Mouse (Mus musculus) urinary bladder, postnatal 4 days (tissue): ENCODE results near the gene Cenpi.
A peak's percentile ranks its signal among the peaks of the same experiment; 100 is the strongest.
"Not testable (repeated sequence)": the region's sequence is repeated elsewhere in the genome, so short reads cannot be mapped to it uniquely, and the experiment has no call there.

Experiments used
- DNase-seq, 2 experiments: peaks; one replicate each; pipeline ENCODE4 v3.0.0; 2021 to 2022; ENCODE audit warnings: low spot score in 2 of 2

The Cenpi gene

DNA sequence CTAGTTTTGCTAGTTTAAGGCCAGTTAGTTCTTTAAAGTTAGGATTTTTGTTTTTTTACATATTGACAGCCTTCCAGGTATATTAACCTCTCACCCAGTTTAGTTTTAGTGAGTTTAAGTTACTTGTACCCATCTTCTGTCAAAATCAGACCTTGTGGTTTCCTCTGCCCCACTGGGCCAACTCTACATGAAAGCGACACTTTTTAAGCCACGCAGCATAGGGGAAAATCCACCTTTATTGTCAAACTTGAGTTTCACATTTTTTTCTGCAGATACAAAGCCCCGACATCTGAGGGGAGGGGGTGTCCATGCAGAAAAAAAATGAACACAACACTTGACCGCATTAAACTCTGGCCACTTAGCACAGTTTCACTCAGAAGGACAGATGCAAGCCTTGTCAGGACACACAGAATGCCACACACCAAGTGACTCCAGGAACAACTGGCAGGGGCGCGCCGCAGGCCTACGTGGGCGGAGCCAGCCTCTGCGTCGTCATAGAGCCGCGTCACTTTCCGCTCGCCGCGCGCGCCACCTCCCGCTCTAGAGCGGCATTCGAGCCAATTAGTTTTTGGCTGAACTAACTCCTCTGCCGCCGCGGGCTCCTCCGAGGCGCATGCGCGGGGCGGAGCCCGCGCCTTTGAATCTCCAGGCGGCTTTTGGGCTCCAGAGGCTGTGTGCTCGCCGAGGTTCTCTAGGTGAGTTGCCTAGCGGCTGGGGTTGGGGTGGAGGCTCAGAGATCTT is at the start of gene Cenpi:
Gene Cenpi, plus strand, starts transcription at position 551 of the 741 bp plus-strand sequence.
- DNase-seq: peak; percentile 75 to 87

GRCm38 (mm10) chrX:134261191-134261590 is 46.7 kb upstream of the Cenpi start:
- no peak for DNase-seq

DNA sequence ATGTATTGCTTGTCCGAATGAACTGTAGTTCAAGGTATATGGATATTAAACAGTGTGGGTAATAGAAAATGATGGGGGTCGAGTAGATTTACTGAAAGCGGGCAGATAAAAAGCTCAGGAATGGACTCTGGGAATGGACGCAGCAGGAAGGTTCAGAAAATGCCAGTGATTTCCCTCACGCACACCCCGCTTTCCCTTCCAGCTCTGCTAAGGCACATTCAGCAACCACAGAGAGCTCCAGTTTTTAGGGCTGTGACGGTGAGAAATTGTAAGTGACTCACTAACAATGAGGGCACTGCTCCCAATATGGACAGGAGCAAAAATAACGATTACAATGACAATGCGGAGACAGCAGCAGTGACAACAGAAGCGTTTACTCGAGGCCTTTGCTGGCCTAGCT is 45.8 kb upstream of the Cenpi start:
- no peak for DNase-seq

GRCm38 (mm10) chrX:134275715-134276114 is 32.2 kb upstream of the Cenpi start:
- no peak for DNase-seq

DNA sequence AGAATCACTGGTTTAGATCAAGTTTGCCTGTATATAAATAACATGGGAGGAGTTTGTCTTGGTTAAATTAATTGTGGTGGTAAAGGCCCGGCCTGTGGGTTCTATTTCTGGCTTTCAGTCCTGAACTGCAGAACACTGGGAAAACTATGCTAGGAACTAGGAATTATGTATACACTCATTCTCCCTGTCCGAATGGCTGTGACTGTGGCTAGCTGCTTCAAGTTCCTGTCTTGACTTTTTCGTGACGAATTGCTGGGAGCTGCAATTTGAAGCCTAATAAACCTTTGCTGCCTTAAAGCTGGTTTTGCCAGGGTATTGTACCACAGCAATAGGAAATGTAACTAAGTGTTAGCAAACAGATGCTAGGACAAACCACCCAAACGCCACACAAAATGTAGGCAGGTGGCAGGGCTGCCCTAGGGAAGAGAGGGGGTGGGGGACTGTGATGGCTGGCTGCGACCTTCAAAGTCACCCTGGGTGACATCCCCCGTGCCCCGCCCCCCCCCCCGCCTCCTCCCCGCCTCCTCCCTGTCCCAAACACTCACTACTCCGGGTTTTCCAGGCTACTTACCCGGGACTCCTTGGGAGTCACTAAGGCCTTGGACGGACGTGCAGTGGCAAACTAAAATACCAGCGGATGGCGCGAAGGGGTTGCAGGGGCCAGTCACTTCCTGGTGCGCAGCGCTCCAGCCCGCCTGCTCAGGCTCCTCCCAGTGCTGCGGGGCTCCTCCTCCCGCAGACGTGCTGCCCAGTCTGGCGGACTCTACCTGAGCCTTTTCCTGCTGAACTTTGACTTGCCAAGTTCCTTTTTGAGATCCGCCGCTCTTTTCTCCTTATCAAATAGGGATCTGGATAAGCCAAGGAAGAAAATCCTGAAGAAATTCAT is 31.4 kb upstream of the Cenpi start, which contains the start of gene Trmt2b:
Gene Trmt2b, minus strand, starts transcription at position 710 of the 886 bp plus-strand sequence.
- peak; percentile 57 to 64 for DNase-seq

- no peak for DNase-seq
These were observed 27.4 kb upstream of the Cenpi start for GRCm38 (mm10) chrX:134280531-134280930.

DNA sequence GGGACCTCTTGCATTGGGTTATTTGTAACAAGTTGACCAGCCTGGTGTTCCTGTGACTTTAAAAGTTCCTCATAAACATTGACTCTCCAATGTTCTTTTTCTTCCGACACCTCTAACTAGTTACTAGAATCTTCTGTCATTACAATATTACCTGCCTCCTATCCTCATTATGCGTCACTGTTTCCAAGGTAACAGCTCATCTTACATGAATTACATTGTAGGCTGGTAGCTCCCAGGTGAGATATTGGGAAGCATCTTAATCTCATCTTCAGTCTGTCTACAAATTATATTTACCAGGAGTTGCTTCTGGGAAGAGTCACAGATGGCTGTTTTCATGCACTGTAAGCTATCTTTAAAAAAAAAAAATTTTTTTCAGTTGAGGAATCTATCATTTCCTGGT is 22.8 kb upstream of the Cenpi start:
- DNase-seq: no peak

DNA sequence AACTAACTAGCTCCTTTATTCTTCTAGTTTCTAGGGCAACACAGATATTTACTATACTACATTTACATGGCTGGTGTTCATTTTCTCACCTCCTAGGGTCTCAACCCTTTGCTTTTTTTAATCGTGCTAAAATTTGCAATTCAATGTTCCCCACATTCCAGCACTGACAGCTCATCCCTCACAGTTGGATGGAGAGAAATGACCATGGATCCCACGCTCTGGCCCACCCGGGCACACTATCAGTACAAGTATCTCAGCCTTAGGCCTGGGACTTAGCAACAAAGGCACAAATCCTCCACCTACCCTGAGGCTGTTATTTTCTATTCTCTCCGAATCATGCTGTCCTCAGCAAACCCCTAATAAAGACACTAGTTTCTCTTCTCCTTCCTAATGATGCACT is 22.1 kb upstream of the Cenpi start:
- DNase-seq: no peak

GRCm38 (mm10) chrX:134287305-134287704 is 20.6 kb upstream of the Cenpi start:
- DNase-seq: no peak

DNA sequence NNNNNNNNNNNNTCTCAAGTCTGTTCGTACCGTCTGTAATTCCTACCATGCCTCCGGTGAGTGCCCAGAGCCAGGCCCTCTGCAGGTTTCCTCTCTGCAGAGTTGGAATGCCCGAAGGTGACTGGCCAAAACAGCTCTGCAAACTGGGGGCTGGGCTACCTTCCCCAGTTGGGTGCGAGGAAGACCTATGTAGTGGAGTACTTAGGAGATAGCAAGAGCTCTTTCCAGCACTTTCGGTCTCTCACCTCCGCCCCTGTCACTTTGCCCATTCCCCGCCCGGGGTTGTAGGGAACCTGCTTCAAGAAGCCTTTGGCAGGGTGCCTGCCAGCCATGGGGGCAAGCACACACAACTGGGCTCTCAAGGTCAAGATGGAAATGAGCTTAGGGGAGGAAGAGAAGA is 11.6 kb upstream of the Cenpi start:
- DNase-seq: no peak

DNA sequence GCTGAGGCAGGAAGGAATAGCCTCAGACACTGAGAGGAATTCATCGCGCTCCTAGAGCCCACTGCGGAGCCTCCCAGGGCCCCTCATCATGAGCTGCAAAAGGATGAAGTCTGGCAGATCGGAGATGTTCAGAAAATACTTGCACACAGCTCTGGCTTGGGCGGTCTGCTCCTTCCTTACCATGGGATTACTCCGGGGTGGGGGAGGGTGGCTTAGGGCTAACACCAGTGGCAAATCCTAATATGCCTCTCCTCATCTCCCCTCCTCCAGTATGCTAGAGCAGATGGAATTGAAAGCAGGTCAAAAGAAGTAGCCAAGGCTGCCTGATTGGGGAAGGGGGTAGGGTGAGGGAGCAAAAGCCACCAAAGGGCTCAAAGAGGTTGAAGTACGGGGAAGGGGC is 11.1 kb upstream of the Cenpi start:
- no peak for DNase-seq

GRCm38 (mm10) chrX:134297195-134297594 is 10.7 kb upstream of the Cenpi start:
- DNase-seq: no peak

GRCm38 (mm10) chrX:134300219-134300618 is 7.7 kb upstream of the Cenpi start:
- DNase-seq: no peak

GRCm38 (mm10) chrX:134303287-134303686 is 4.6 kb upstream of the Cenpi start:
- no peak for DNase-seq

DNA sequence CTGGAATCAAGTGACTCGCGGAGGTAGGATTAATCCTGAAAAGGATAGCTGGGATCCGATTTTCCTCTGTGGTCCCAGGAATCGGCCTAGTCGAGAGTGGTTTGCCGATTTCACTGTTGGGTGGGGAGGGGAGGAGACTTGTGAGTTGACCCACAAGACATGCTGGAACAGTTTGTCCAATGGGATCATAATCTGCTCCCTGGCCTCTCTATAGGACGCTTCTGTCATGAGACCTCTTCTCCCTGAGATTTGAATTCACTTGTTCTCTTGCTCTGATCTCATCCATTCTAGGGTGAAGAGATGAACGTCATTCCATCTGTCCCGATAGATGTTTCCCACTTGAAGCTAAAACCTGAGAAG is 371 bp downstream of the Cenpi start:
- no peak for DNase-seq

GRCm38 (mm10) chrX:134311193-134311592 is 3.3 kb downstream of the Cenpi start:
- not testable (repeated sequence) for DNase-seq

DNA sequence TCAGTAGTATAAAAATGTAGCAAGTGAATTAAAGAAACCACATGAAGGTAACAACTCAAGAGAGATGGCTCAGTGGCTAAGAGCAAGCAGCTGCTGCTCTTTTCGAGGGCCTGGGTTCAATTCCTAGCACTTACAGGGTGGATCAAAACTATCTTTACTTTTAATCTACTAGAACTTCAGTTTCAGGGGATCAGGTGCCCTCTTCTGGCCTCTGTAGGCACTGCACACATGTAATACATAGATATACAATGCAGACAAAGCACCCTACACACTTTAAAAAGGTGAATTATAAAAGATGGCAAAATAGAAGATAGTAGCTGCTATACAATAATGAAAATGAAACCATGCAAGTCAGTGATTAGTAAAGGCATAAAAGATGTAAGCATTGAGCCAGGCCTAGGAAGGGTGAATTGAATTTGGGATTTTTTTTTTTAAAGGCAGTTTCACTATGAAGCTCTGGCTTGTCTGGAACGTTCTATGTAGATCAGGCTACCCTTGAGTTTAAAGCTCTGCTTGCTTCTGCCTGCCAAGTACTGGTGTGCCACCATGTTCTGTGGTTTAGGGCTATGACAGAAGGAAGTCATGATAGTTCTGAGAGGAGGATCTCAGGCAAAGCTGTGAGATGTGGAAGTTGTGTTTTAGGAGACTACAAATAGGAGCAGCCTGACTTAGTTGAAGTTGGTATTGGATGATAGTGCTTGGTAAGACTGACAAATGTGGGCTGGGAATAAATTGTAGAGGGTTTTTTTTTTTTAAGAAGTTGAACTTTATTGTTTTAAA is 11.5 kb downstream of the Cenpi start:
- no peak for DNase-seq

GRCm38 (mm10) chrX:134333280-134333679 is 25.4 kb downstream of the Cenpi start:
- DNase-seq: no peak

DNA sequence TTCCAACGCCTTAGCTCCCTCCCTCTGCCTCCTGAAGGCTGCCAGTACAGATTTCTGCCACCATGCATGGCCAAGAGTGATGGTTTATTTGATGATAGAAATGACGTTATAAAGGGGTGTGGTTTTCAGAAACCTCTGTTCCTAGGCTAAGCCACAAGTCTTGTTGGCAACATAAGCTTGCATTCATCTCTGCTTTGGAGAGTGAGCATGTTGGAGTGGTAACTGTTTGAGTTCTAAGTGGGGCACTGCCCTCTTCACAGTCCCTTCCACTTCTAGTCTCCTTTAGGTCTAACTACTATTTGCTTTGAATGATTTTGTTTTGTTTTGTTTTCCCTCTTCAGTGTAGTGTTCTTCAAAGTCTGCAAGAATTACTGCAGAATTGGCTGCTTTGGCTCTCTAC is 34.9 kb downstream of the Cenpi start:
- DNase-seq: no peak

DNA sequence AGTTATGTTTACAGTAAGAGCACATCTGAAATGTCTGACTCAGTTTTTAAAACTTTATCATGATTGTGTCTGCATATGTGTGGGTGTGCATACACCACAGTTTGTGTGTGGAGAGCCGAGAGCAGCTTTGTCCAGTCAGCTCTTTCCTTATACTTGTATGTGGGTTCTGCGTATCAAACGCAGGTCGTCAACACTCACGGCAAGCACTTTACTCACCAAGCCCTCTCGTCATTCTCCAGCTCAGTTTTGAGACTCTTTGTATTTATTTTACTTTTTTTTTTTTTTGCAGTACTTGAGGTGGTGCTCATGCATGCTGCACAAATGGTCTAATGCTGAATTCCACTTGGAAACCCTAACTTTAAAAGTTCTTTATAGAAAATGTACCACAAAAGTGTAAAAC is 42.3 kb downstream of the Cenpi start:
- no peak for DNase-seq

- DNase-seq: no peak
These were observed 46.0 kb downstream of the Cenpi start for GRCm38 (mm10) chrX:134353848-134354247.

GRCm38 (mm10) chrX:134359336-134359735 is 51.5 kb downstream of the Cenpi start:
- DNase-seq: no peak
